Mouse (Mus musculus): ENCODE data around the gene Sardh.

DNA sequence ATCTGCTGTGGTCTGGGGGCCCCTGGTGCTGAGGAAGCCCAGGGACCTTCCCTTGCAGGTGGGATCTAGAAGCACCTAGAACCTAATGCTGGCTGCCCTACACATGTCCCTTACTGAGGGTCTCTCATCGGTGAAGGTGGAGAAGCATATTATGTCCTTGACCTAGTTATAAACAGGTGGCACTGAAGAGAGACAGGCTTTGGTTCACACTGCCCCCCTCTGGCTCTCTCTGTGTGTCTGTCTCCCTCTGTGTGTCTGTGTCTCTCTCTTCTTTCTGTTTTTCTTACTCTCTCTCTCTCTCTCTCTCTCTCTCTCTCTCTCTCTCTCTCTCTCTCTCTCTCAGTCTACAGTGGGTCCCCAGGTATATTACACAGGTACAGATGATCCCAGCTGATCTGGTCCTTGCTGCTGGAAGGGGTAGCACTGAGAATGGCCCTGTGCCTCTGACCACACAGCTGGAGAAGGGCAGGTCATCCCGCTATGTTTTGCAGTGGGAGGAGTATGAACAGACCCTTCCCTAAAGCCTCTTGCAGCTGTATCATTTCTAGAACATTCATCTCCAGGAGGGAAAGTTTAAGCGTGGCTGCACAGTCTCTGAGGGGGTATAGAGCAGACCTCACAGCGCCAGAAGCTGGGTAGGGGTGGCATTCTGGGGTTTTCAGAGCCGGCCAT, 19.2 kb downstream of the Sardh start:
- TF ChIP-seq CTCF (IDR thresholded peaks at IDR 0.05; ENCODE audit: low read depth, low read length) (no peak), TAL1 (conservative IDR thresholded peaks at IDR 0.05; ENCODE audit: low read depth, low read length) (no peak)
